24 mouse cellular contexts compared by ENCODE assay signal in the genomic region with DNA sequence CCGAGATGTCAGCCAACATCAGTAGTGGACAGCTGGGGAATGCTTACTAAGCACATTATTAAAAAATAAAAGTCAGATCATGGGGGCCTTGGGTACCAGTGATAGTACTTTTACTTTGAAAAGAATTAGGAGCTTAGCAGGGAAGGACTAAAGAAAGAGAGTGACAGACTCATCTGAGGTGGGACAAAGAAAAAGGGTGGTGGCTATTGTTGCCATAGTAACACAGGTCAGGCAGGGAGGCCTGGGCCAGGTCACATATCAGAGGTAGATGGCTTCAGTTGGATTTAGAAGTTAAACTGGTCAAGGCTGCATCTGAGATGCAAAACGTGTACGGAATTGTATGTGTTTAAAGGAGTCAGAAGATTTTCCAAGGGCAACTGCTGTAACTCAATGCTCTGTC. TPM values are rescaled to one million over a fixed set of nuclear protein-coding genes. Genes with fewer than 3 reads are reported as not detected.
A peak's percentile ranks its signal among the peaks of the same experiment; 100 is the strongest.
DNase-seq lines count a peak whose midpoint lies in the region; ATAC-seq and TF ChIP-seq lines count a peak whose summit lies in the region.
"Had no signal": no experiment of that assay in that cellular context is flagged by ENCODE, and none has a peak within 500 bp of the region (broad histone marks: within the 10 kb centered on the region; RNA-seq: fewer than 3 reads in every experiment).

No protein-coding gene starts in this region.

- ATAC-seq in kidney, embryonic 15.5 days (replicated peaks; ENCODE audit: low FRiP score) = no peak
- ATAC-seq: intestine, postnatal 0 days; liver, embryonic 12.5 days; midbrain, embryonic 16.5 days had no signal

- intact Hi-C loops in heart, adult 2 months (cut with DNase I) = loop anchor here (5.0 kb wide), 1 partner anchor 33 kb away; no protein-coding TSS in a partner anchor
- intact Hi-C loops in left cerebral cortex, postnatal 25 days (cut with DNase I) = no loop called here

- H3K9ac ChIP-seq in heart, adult 2 months (ENCODE audit: low read depth, low read length) = no peak overlapping the region
- no peak overlapping the region for H3K9ac ChIP-seq in kidney, embryonic 15.5 days
- H3K9ac ChIP-seq: embryonic facial prominence, embryonic 13.5 days; forebrain, embryonic 12.5 days; limb, embryonic 13.5 days; liver, embryonic 12.5 days; neural tube, embryonic 13.5 days had no signal

- no peak for TF ChIP-seq EP300 in heart, adult 2 months (IDR thresholded peaks at IDR 0.05; ENCODE audit: insufficient read depth, low read depth, low read length)

- peaks cover 44% of the 10 kb centered on the region for H3K36me3 ChIP-seq in heart, adult 2 months (ENCODE audit: control insufficient read depth, insufficient read depth, low read length)
- no peaks in the 10 kb centered on the region for H3K36me3 ChIP-seq in kidney, embryonic 15.5 days
- H3K36me3 ChIP-seq: embryonic facial prominence, embryonic 13.5 days; forebrain, embryonic 12.5 days; limb, embryonic 13.5 days; liver, embryonic 12.5 days; neural tube, embryonic 13.5 days had no signal

- H3K27me3 ChIP-seq in heart, adult 2 months (ENCODE audit: control insufficient read depth, insufficient read depth, low read length) = no peaks in the 10 kb centered on the region
- H3K27me3 ChIP-seq in kidney, embryonic 15.5 days = no peaks in the 10 kb centered on the region
- H3K27me3 ChIP-seq: CH12.LX; embryonic facial prominence, embryonic 13.5 days; forebrain, embryonic 12.5 days; limb, embryonic 13.5 days; liver, embryonic 12.5 days; neural tube, embryonic 13.5 days had no signal

- WGBS in heart, adult 2 months = 44% methylated on average over 3 of the region's 3 CpGs
- 72% methylated on average over 3 of the region's 3 CpGs for WGBS in kidney, embryonic 15.5 days

- H3K4me2 ChIP-seq in kidney, embryonic 15.5 days = no peak overlapping the region
- H3K4me2 ChIP-seq: embryonic facial prominence, embryonic 13.5 days; forebrain, embryonic 12.5 days; limb, embryonic 13.5 days; liver, embryonic 12.5 days; neural tube, embryonic 13.5 days had no signal

- no peak for DNase-seq in heart, adult 2 months
- no peak for DNase-seq in heart, postnatal 4 days
- DNase-seq in kidney, adult 11 months = no peak
- DNase-seq in retina, postnatal 1 day = peak; percentile 16
- DNase-seq in retina, embryonic 14.5 days (ENCODE audit: low spot score) = no peak
- DNase-seq in left cerebral cortex, postnatal 25 days (ENCODE audit: low spot score in 2 of 2) = no peak
- DNase-seq: adrenal gland, postnatal 25 days; B cell, adult 2 months; cerebellum, adult 9-11 months; lung, adult 18-20 months; thymus, adult 2 months had no signal

- TF ChIP-seq POLR2A in heart, adult 2 months (IDR thresholded peaks at IDR 0.05; ENCODE audit: insufficient read depth, low read depth, low read length) = no peak

- 0 out of 2 replicates have a peak overlapping the region, but pooled peaks have one; percentile 4 for H3K4me3 ChIP-seq in heart, adult 2 months
- H3K4me3 ChIP-seq in kidney, embryonic 15.5 days (replicated peaks) = no peak overlapping the region
- H3K4me3 ChIP-seq: embryonic facial prominence, embryonic 13.5 days; erythroblast, embryonic 14.5 days; forebrain, embryonic 12.5 days; limb, embryonic 13.5 days; liver, embryonic 12.5 days; myocyte; neural tube, embryonic 13.5 days had no signal

- no peak for TF ChIP-seq CTCF in heart, adult 2 months (IDR thresholded peaks at IDR 0.05)

- H3K79me2 ChIP-seq in heart, adult 2 months (replicated peaks; ENCODE audit: control insufficient read depth, insufficient read depth, low read length) = peaks cover 4% of the 10 kb centered on the region; the same call in 1 of the 2 replicates

- H3K4me1 ChIP-seq in heart, adult 2 months (ENCODE audit: control insufficient read depth, insufficient read depth, low read length) = peaks cover 26% of the 10 kb centered on the region
- H3K4me1 ChIP-seq in kidney, embryonic 15.5 days = peaks cover 54% of the 10 kb centered on the region
- H3K4me1 ChIP-seq: embryonic facial prominence, embryonic 13.5 days; limb, embryonic 13.5 days; neural tube, embryonic 13.5 days had no signal

- H3K27ac ChIP-seq in heart, adult 2 months = peak overlapping the region; percentile 7
- peak overlapping the region; percentile 37; the same call in 1 of the 2 replicates for H3K27ac ChIP-seq in kidney, embryonic 15.5 days
- H3K27ac ChIP-seq: embryonic facial prominence, embryonic 13.5 days; forebrain, embryonic 12.5 days; limb, embryonic 13.5 days; liver, embryonic 12.5 days; neural tube, embryonic 13.5 days; stomach, postnatal 0 days had no signal

- H3K9me3 ChIP-seq in kidney, embryonic 15.5 days (replicated peaks) = no peaks in the 10 kb centered on the region
- H3K9me3 ChIP-seq: embryonic facial prominence, embryonic 13.5 days; forebrain, embryonic 12.5 days; limb, embryonic 13.5 days; liver, embryonic 12.5 days; neural tube, embryonic 13.5 days had no signal

RNA-seq across cellular contexts. Expression of a gene that starts 38.9 kb away (rescaled TPM):
- 100 to 1,000 TPM; 184 to 231 TPM for total RNA-seq in heart, adult 2 months (2021)
- 57.7 and 116 TPM in 2 replicates for polyA plus RNA-seq in heart, adult 2 months (2012; rRNA removed)
- 100 to 1,000 TPM; 131 to 141 TPM for total RNA-seq in heart, postnatal 4 days (2021)
- polyA plus RNA-seq in kidney, embryonic 15.5 days (2015; fragmentation: Nextera tagmentation; extraction: Ambion mirVana) = 21.6 and 21.8 TPM in 2 replicates
- total RNA-seq in left cerebral cortex, postnatal 25 days (2021) = 10 to 100 TPM; 26.9 to 33.5 TPM
- total RNA-seq: CH12.LX; common myeloid progenitor, adult 5-6 weeks had no signal
- polyA plus RNA-seq: erythroblast, embryonic 14.5 days had no signal
